Mouse (Mus musculus): ENCODE results near the gene Slc15a1.

- TF ChIP-seq CTCF (IDR thresholded peaks at IDR 0.05; ENCODE audit: low read depth, low read length), result no peak
- TF ChIP-seq POLR2A (IDR thresholded peaks at IDR 0.05; ENCODE audit: extremely low read depth, insufficient read depth, low read length), result no peak
These were observed 26.9 kb downstream of the Slc15a1 start for GRCm38 (mm10) chr14:121477925-121478693.

All from liver, adult 2 months (tissue).